Mouse (Mus musculus) thymus, adult 2 months (tissue): Measurements from ENCODE around the gene Tmem210.

ENCODE experiments used
- CTCF ChIP-seq: fragments of 200-500 bp; IDR thresholded peaks from 2 replicates; pipeline ENCODE4 v1.5.1; 2012; ENCODE audit warnings: mild to moderate bottlenecking, control low read depth, low read length, moderate library complexity, borderline replicate concordance; ENCODE audit not compliant: control insufficient read depth, poor library complexity, insufficient read depth; ENCODE audit errors: extremely low read depth
- POLR2A ChIP-seq: fragments of 200-500 bp; IDR thresholded peaks from 2 replicates; pipeline ENCODE4 v1.6.1; 2012; ENCODE audit warnings: mild to moderate bottlenecking, low read length, control low read depth, moderate library complexity; ENCODE audit not compliant: control insufficient read depth, poor library complexity, insufficient read depth; ENCODE audit errors: extremely low read depth

GRCm38 (mm10) chr2:25290816-25291130 lies 2.8 kb downstream of the Tmem210 start:
- no peak for TF ChIP-seq CTCF
- no peak for TF ChIP-seq POLR2A
